Mouse (Mus musculus): ENCODE results near the gene Olfr1449.
"Not testable (repeated sequence)": the region's sequence is repeated elsewhere in the genome, so short reads cannot be mapped to it uniquely, and the experiment has no call there.

The Olfr1449 gene

GRCm38 (mm10) chr19:12930540-12930939, at the start of gene Olfr1449:
Olfr1449 (plus strand) TSS chr19:12930840.
- DNase-seq (ENCODE audit: low spot score), result no peak

- DNase-seq (ENCODE audit: low spot score), result no peak
Observed at GRCm38 (mm10) chr19:12883555-12883954, 47.1 kb upstream of the Olfr1449 start, which contains the start of gene Olfr1445. Olfr1445 (plus strand) TSS chr19:12883855.

GRCm38 (mm10) chr19:12893424-12893823, 37.2 kb upstream of the Olfr1449 start, which contains the start of gene Olfr1446:
Olfr1446 (minus strand) TSS chr19:12893524.
- DNase-seq (ENCODE audit: low spot score), result no peak

- no peak for DNase-seq (ENCODE audit: low spot score)
Observed at GRCm38 (mm10) chr19:12903643-12904042, 27.0 kb upstream of the Olfr1449 start, which contains the start of gene Olfr1447. Olfr1447 (minus strand) TSS chr19:12903743.

- DNase-seq (ENCODE audit: low spot score), result no peak
Observed at GRCm38 (mm10) chr19:12924319-12924718, 6.3 kb upstream of the Olfr1449 start, which contains the start of gene Olfr1448. Olfr1448 (minus strand) TSS chr19:12924419.

- DNase-seq (ENCODE audit: low spot score), result no peak
Observed at GRCm38 (mm10) chr19:12949958-12950357, 19.3 kb downstream of the Olfr1449 start, which contains the start of gene Olfr1450. Olfr1450 (plus strand) TSS chr19:12950258.

- not testable (repeated sequence) for DNase-seq (ENCODE audit: low spot score)
Observed at GRCm38 (mm10) chr19:12970082-12970481, 39.4 kb downstream of the Olfr1449 start.
